Mouse (Mus musculus): ENCODE data around the gene Rpl38.

Rpl38 gene

GRCm38 (mm10) chr11:114711393-114711792 is 43.1 kb downstream of the Rpl38 start:
- DNase-seq: no peak

DNA sequence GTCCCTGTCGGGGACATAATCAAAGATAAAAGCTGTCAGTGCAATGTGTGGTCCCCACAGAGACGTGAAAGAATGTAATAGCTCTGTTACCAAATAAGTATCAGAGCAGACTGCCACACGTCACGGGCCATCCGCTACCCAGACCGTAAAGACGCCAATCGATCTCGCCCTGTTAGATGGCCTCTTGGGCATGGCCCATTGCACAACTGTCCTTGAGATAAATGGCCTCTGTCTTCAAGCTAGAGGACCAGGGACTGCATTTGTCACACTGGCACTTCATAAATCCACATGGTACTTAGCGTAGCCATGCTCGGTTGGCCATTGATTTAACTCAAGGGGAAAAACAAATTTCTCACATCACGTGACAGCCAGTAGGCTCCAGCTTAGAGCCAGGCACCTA is 43.5 kb downstream of the Rpl38 start:
- no peak for DNase-seq

GRCm38 (mm10) chr11:114714526-114714925 is 46.2 kb downstream of the Rpl38 start:
- DNase-seq: no peak

GRCm38 (mm10) chr11:114715531-114715930 is 47.2 kb downstream of the Rpl38 start:
- no peak for DNase-seq

- no peak for DNase-seq
These were observed 52.2 kb downstream of the Rpl38 start for GRCm38 (mm10) chr11:114720535-114720934.
